Mouse (Mus musculus): ENCODE measurements around the gene Peak1.

DNA sequence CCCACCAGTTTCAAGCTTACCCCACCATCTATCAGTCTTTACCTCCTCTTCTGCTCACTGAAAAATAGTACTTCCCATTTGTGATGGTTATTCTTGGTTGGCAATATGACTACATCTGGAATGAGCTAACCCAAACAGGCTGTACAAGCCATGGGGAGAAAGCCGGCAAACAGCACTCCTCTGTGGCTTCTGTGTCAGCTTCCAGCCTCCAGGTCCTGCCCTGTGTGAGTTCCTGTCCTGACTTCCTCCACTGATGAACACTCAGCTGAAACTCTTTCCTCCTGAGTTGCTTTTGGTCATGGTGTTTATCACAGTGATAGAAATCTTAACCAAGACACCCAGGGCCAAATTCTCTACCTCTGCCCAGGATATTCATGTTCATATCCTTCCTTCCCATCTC lies 5.2 kb downstream of the Peak1 start:
- TF ChIP-seq CTCF (IDR thresholded peaks at IDR 0.05; ENCODE audit: low read depth, low read length) (no peak), POLR2A (IDR thresholded peaks at IDR 0.05; ENCODE audit: borderline replicate concordance, low read depth, low read length) (no peak)

Data from bone marrow macrophage, adult 2 months (primary cell).